Mouse (Mus musculus): ENCODE measurements around the gene Kif24. TPM values are rescaled to one million over a fixed set of nuclear protein-coding genes. Genes with fewer than 3 reads are reported as not detected.

The Kif24 gene
- polyA plus RNA-seq, 1 experiment, result 4.9 TPM

DNA sequence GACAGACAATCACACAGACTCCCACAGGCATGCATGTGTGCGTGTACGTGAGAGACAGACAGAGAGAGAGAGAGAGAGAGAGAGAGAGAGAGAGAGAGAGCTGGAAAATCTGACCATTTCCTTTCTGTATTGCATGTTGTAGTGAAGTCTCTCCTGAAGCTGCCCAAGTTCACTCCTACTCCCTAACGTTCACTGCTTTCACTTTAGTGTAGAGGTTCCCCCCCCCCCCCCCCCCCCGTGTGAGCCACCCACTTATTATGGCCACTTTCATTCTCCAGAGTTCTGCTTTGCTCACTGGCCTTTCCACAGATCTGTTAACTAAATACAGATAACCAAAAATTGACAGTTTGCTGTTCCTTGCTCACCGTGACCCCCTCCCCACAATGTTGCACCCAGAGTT lies 116.8 kb downstream of the Kif24 start:
- TF ChIP-seq GATA1 (IDR thresholded peaks at IDR 0.05; ENCODE audit: low read length), result no peak

DNA sequence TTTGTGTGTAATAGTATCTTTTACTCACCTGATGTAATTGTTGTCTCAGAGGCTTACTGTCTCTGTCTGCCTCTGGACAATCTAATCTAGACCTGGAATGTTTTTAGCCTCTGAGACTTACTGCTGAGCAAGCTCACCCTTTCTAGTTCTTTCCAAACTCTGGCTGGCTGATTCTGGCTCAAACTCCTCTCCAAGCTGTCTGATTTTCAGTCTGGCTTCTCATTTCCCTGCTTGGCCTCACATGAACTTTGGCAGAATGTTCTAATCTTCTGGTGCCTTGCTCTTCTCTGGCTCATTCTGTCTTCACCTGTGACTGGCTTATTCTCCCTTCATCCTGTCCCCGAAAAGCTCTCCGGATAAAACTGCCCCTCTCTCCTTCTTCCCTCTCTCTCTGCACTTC lies 118.7 kb downstream of the Kif24 start:
- no peak for TF ChIP-seq GATA1 (IDR thresholded peaks at IDR 0.05; ENCODE audit: low read length)

DNA sequence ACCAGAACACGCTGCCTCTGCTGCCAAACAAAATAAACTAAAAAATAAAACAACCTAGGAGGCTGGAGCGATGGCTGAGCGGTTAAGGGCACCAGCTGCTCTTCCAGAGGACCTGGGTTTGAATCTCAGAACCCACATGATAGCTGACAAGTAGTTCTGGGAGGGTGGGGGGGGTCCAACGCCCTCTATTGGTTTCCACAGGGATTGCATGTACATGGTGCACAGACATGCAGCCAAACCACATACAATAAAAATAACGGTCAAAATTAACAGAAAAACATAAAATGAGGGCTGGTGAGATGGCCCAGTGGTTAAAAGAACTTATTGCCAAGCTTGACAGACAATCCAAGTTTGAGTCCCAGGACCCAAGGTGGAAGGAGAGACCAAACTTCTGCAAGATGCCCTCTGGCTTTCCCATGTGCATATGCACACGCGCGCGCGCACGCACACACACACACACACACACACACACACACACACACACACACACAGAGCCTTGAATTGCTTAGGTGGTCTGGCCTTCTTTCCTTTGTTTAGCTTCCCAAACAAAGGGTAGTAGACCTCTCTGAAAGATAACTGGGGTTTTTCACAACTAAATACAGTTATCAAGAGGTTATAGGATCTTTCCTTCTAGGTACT lies 123.7 kb downstream of the Kif24 start:
- no peak for TF ChIP-seq GATA1 (IDR thresholded peaks at IDR 0.05; ENCODE audit: low read length)

Other genes starting within 250 kb of the Kif24 start
- gene Ubap2, start 189.7 kb downstream of the Kif24 start, polyA plus RNA-seq (2012), result 624 and 843 TPM in 2 replicates
- 42.1 and 51.3 TPM in 2 replicates for gene Dcaf12, start 150.0 kb downstream of the Kif24 start, polyA plus RNA-seq (2012)
- 25.7 and 31.5 TPM in 2 replicates for gene Ubap1, start 115.9 kb downstream of the Kif24 start, polyA plus RNA-seq (2012)
- gene Nudt2, start 264 bp upstream of the Kif24 start, polyA plus RNA-seq (2012), result 3.5 and 16.7 TPM in 2 replicates
- 0.66 and 0.68 TPM in 2 replicates for gene AI464131, start 38.2 kb upstream of the Kif24 start, polyA plus RNA-seq (2012)
- gene 1110017D15Rik, start 52.4 kb upstream of the Kif24 start, polyA plus RNA-seq (2012), result not detected in 2 replicates
- gene Fam219a, start 104.7 kb upstream of the Kif24 start, polyA plus RNA-seq (2012), result 1.2 and 1.7 TPM in 2 replicates
- not detected in 2 replicates for gene Dnaic1, start 104.9 kb upstream of the Kif24 start, polyA plus RNA-seq (2012)
- not detected in 2 replicates for gene Enho, start 175.4 kb upstream of the Kif24 start, polyA plus RNA-seq (2012)
- 7.7 and 9.0 TPM in 2 replicates for gene Cntfr, start 232.2 kb upstream of the Kif24 start, polyA plus RNA-seq (2012)
- 5.8 and 6.3 TPM in 2 replicates for gene Il11ra1, start 235.1 kb upstream of the Kif24 start, polyA plus RNA-seq (2012)
- 94.5 and 96.6 TPM in 2 replicates for gene Rpp25l, start 248.6 kb upstream of the Kif24 start, polyA plus RNA-seq (2012)